Mouse (Mus musculus) cerebellum, adult 2 months (tissue): Measurements from ENCODE around the gene Gria2. TPM values are rescaled to one million over a fixed set of nuclear protein-coding genes. Genes with fewer than 3 reads are reported as not detected.

ENCODE experiments used
- DNase-seq, 2 experiments: peaks; one replicate each; pipeline ENCODE4 v3.0.0; 2021
- H3K27ac ChIP-seq: fragments of 200-500 bp; 2 replicates; pipeline ENCODE4 v1.5.1; 2012; ENCODE audit warnings: low read length, control low read depth, inconsistent platforms; ENCODE audit not compliant: insufficient read depth
- H3K27me3 ChIP-seq: fragments of 200-500 bp; 2 replicates; pipeline ENCODE4 v1.6.1; 2012; ENCODE audit warnings: inconsistent platforms, mild to moderate bottlenecking, low read length, moderate library complexity; ENCODE audit not compliant: control insufficient read depth, insufficient read depth
- H3K4me1 ChIP-seq: fragments of 200-500 bp; 2 replicates; pipeline ENCODE4 v1.6.1; 2011; ENCODE audit warnings: low read length; ENCODE audit not compliant: control insufficient read depth, insufficient read depth
- H3K4me3 ChIP-seq: fragments of 200-500 bp; replicated peaks from 2 replicates; pipeline ENCODE3; 2011; ENCODE audit warnings: mild to moderate bottlenecking, low read depth, low read length, control low read depth; ENCODE audit not compliant: insufficient read depth
- CTCF ChIP-seq: fragments of 200-500 bp; IDR thresholded peaks from 2 replicates; pipeline ENCODE4 v1.5.1; 2011; ENCODE audit warnings: low read depth, mild to moderate bottlenecking, control low read depth, low read length, moderate library complexity, borderline replicate concordance; ENCODE audit not compliant: insufficient read depth
- POLR2A ChIP-seq: fragments of 200-500 bp; IDR thresholded peaks from 2 replicates; pipeline ENCODE4 v1.6.1; 2011; ENCODE audit warnings: low read length, control low read depth, borderline replicate concordance; ENCODE audit not compliant: insufficient read depth
- WGBS: fragments of 180-500 bp; shearing (Covaris S2); methylation state at CpG from one replicate; pipeline ENCODE4 v1.1.7; 2018; 5-methylcytosine and 5-hydroxymethylcytosine counted together
- polyA plus RNA-seq: library from polyadenylated mRNA; depleted of rRNA; stranded (reverse); fragments of >200 nt; gene quantifications from 2 replicates; pipeline ENCODE4 v1.2.3, GENCODE M21; 2012; rRNA removed

Gene Gria2
- 127 and 139 TPM in 2 replicates for polyA plus RNA-seq

DNA sequence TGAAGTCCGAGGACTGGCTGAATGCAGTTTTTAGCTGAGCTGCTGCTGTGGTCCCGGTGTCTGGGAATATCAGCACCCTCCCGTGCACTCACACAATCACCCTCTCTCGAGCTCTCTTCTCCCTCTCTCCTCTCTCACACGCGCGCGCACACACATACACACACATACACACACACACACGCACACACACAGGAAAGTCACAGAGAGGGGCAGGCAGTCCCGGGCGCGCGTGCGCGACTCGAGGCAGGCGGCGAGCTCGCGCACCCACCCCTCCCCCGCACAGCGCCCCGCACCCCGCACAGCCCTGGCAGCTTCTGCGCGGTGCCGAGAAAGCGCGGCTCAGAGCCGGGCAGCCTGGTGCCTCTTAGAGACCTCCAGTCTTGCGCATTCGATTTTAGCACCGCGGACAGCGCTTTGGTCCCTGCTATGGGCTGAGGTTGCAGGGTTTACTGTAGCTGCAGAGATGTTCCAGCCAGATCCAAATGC, at the start of gene Gria2:
TSS of gene Gria2 (minus strand) at position 240 of the 486 bp plus-strand sequence.
- under 1% methylated on average over 35 of the region's 35 CpGs for WGBS
- peak; percentile 53; the same call in 1 of the 2 replicates for TF ChIP-seq POLR2A
- no peak for TF ChIP-seq CTCF
- peak; percentile 92 for DNase-seq
- Histone ChIP-seq H3K27me3 (no peaks in the 10 kb centered on the region), H3K4me1 (peaks cover 4% of the 10 kb centered on the region; the same call in 1 of the 2 replicates), H3K4me3 (peak within 1 kb of the TSS; percentile 77), H3K27ac (peak within 1 kb of the TSS; percentile 91)

DNA sequence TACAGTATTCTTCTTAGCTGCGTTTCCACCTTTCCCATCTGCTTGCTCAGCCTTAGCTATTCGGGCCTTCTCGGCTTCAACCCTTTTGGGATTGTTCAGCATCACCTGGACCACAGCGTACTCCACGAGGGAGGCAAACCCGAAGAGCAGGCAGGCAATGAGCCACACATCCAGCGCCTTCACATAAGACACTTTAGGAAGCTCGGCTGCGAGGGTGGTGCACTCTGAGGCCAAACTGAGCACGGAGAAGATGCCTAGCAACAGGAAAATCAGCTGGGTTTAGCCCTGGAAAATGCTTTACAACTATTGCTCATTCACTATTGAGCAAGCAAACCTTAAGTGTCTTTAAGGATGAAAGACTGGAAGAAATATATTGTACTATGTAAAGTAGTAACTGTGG, 48.3 kb upstream of the Gria2 start:
- H3K4me1 ChIP-seq: no peaks in the 10 kb centered on the region
- 78% methylated on average over 10 of the region's 10 CpGs for WGBS
- no peaks in the 10 kb centered on the region for H3K27me3 ChIP-seq
- no peak overlapping the region for H3K4me3 ChIP-seq
- TF ChIP-seq CTCF: no peak
- TF ChIP-seq POLR2A: no peak
- no peak overlapping the region for H3K27ac ChIP-seq
- DNase-seq: no peak

DNA sequence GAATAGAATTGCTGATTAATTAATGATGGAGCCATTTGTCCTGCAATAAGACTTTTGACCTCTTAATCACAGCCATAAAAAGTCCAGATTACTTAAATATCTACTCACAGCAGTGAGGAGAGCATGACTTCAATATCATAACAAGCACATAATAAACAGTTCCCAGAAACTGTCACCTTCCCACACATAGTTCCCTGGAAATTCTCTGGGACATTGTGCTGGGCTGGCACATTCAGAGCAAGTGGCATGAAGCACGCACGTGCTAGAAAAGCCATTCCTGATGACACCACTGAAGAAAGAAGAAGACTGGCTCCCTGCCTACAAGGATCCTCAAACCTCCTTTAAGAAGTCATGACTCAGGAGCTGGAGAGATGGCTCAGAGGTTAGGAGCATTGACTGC, 43.0 kb upstream of the Gria2 start:
- DNase-seq: no peak
- WGBS: 60% methylated on average over 2 of the region's 2 CpGs
- Histone ChIP-seq H3K27ac (no peak overlapping the region), H3K4me3 (no peak overlapping the region), H3K27me3 (no peaks in the 10 kb centered on the region), H3K4me1 (no peaks in the 10 kb centered on the region)
- TF ChIP-seq POLR2A: no peak
- TF ChIP-seq CTCF: no peak

DNA sequence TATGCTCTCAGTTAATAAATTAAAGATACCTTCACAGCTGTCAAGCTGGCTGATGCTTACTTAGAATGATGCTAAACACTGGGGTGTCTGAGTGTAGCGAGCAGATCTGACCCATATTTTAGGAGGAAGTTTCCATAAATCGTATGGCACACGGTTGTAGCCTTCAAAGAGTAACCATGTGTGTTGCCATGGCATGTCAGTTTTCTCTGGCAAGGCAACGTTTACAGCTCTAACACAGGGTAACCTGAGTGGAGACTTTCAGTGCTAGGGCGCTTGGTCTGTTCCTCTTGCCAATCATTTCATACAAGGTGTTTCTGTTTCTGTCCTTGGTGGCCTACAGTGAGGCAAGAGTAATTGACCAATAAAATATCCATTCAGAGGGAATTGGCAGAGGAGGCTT, 37.2 kb upstream of the Gria2 start:
- H3K27ac ChIP-seq: no peak overlapping the region
- no peak for DNase-seq
- 68% methylated on average over 5 of the region's 5 CpGs for WGBS
- no peaks in the 10 kb centered on the region for H3K27me3 ChIP-seq
- no peak for TF ChIP-seq CTCF
- TF ChIP-seq POLR2A: no peak
- H3K4me3 ChIP-seq: no peak overlapping the region
- no peaks in the 10 kb centered on the region for H3K4me1 ChIP-seq

DNA sequence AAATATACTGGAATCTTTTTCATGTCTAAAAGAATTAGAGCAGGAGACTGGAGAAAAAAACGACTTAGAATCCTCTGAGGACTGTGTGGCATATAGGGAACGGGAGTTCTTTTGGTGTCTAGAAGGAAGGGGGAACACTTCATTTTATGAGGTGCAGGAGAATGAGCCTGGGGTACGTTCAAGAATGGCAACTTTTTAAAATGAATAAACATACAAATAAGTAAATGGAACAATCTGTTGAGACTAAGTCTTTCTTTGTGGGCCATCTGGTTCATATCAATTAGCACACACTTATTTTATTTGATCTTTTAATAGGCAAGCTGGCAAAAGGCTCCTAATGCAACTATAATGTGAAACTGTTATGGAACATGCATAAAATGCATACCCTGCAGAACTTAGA, 34.9 kb upstream of the Gria2 start:
- Histone ChIP-seq H3K27me3 (no peaks in the 10 kb centered on the region), H3K27ac (no peak overlapping the region), H3K4me3 (no peak overlapping the region), H3K4me1 (no peaks in the 10 kb centered on the region)
- no peak for TF ChIP-seq CTCF
- no peak for TF ChIP-seq POLR2A
- no peak for DNase-seq
- WGBS: 51% methylated on average over 3 of the region's 3 CpGs

DNA sequence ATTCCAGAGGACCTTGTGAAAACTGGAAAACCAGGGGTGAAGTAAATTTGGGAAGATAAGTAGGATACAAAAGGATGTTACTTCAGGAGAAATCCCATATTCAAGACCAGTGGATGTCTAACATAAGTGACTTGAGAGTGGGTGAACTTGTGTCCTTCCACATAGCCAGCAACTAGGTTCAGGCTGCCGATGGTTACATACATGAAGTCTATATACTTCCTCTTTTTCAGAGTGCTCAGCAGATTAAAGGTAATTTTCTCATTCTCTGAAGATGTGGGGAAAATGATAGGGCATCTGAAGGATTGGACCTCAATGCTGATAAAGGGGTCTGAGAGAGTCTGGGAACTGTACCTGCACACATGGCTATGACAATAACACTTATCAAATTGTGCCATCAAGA, 21.3 kb upstream of the Gria2 start:
- TF ChIP-seq CTCF: no peak
- TF ChIP-seq POLR2A: no peak
- H3K27ac ChIP-seq: no peak overlapping the region

DNA sequence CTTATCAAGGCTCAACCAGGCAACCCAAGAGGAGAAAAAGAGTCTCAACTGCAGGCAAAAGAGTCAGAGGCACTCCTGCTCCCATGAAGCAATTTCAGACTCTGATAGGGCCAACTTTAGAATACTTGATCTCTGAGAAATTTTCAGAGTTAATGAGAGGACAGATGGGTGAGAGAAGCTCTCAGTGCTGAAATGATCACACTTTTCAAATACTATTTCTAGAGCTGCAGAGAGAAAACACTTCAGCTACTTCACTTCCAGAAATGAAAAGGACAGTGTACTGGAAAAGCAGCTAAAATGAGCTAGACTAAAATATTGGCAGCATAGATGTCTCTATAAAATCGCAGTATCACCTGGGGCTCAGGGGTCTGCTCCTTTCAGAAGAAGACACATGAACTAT, 16.0 kb upstream of the Gria2 start:
- no peak overlapping the region for H3K27ac ChIP-seq
- DNase-seq: no peak
- H3K4me3 ChIP-seq: no peak overlapping the region
- no peak for TF ChIP-seq POLR2A
- no peak for TF ChIP-seq CTCF
- no peaks in the 10 kb centered on the region for H3K4me1 ChIP-seq
- WGBS: 94% methylated on average over 1 of the region's 1 CpGs
- no peaks in the 10 kb centered on the region for H3K27me3 ChIP-seq

More for the DNA sequence above, 21.3 kb upstream of the Gria2 start:
- Histone ChIP-seq H3K4me1 (no peaks in the 10 kb centered on the region), H3K27me3 (no peaks in the 10 kb centered on the region), H3K4me3 (no peak overlapping the region)
- 95% methylated on average over 1 of the region's 1 CpGs for WGBS
- no peak for DNase-seq

DNA sequence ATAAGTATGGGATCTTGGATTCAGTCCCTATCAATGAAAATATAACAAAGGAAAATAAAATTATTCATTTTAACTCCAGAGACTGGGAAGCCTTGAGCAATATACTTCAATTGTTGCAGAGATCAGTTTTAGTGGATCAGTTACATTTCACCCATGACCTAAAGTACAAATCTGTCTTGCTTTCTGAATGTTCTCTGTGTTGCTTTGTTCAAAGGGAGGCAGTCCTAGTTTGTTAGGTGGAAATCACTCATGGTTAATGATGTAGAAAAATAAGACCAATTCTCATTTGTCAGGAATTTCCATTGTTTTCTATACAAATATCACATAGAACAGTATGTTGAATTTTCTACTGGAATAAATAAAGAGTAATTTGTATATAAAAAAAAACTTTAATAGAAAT, 11.1 kb upstream of the Gria2 start:
- TF ChIP-seq CTCF (no peak), POLR2A (no peak)
- H3K27ac ChIP-seq: no peak overlapping the region
- no peaks in the 10 kb centered on the region for H3K4me1 ChIP-seq
- H3K27me3 ChIP-seq: no peaks in the 10 kb centered on the region
- no peak overlapping the region for H3K4me3 ChIP-seq
- DNase-seq: no peak
